Mouse (Mus musculus) cortical plate, adult 2 months (tissue): Measurements from ENCODE around the gene H2-Q1. TPM values are rescaled to one million over a fixed set of nuclear protein-coding genes. Genes with fewer than 3 reads are reported as not detected.
A peak's percentile ranks its signal among the peaks of the same experiment; 100 is the strongest.
"Not testable (repeated sequence)": the region's sequence is repeated elsewhere in the genome, so short reads cannot be mapped to it uniquely, and the experiment has no call there.

ENCODE experiments used
- H3K27ac ChIP-seq: fragments of 200-500 bp; 2 replicates; pipeline ENCODE4 v1.5.1; 2012; ENCODE audit warnings: low read length, control low read depth, inconsistent platforms; ENCODE audit not compliant: insufficient read depth
- H3K4me1 ChIP-seq: fragments of 200-500 bp; 2 replicates; pipeline ENCODE4 v1.6.1; 2011; ENCODE audit warnings: low read length; ENCODE audit not compliant: control insufficient read depth, insufficient read depth
- H3K4me3 ChIP-seq: fragments of 200-500 bp; 2 replicates; pipeline ENCODE4 v1.5.1; 2011; ENCODE audit warnings: mild to moderate bottlenecking, low read length, control low read depth; ENCODE audit not compliant: insufficient read depth
- CTCF ChIP-seq: fragments of 200-500 bp; IDR thresholded peaks from 2 replicates; pipeline ENCODE4 v1.5.1; 2011; ENCODE audit warnings: mild to moderate bottlenecking, control low read depth, low read length; ENCODE audit not compliant: insufficient read depth; ENCODE audit errors: extremely low read depth
- POLR2A ChIP-seq: fragments of 200-500 bp; IDR thresholded peaks from 2 replicates; pipeline ENCODE4 v1.6.1; 2011; ENCODE audit warnings: mild to moderate bottlenecking, low read length, control low read depth; ENCODE audit not compliant: insufficient read depth; ENCODE audit errors: extremely low read depth
- polyA plus RNA-seq: library from polyadenylated mRNA; depleted of rRNA; stranded (reverse); fragments of >200 nt; gene quantifications from 2 replicates; pipeline ENCODE4 v1.2.3, GENCODE M21; 2012; rRNA removed

H2-Q1 gene
- 0.68 and 0.88 TPM in 2 replicates for polyA plus RNA-seq

DNA sequence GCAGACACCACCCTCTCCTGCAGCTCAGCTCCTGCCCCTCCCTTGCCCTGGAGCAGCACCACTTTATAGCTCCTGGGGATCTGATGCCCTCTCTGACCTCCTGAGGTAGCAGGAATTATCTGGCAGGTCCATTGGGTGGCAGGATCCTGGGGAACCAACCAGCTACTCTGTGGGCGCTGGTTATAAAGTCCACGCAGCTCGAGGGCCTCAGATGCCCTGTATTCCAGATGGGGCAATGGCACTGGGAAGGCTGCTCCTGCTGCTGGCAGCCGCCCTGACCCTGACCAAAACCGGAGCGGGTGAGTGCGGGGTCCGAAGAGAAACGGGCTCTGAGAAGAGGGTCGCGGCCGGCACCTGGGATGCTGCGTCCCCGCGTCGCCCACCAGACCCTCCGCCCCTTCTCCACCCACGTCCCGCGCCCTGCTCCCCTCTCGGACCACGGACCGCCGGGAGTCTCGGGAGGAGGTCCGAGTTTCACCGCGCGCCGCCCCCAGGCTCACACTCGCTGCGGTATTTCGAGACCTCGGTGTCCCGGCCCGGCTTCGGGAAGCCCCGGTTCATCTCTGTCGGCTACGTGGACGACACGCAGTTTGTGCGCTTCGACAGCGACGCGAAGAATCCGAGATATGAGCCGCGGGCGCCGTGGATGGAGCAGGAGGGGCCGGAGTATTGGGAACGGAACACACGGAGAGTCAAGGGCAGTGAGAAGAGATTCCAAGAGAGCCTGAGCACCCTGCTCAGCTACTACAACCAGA is at the start of gene H2-Q1:
Gene H2-Q1 (plus strand): TSS at position 79 of the 755 bp plus-strand sequence.
- no peak within 1 kb of the TSS for H3K27ac ChIP-seq
- no peak for TF ChIP-seq POLR2A
- no peak for TF ChIP-seq CTCF
- H3K4me1 ChIP-seq, result no peaks in the 10 kb centered on the region
- H3K4me3 ChIP-seq, result no peak within 1 kb of the TSS

DNA sequence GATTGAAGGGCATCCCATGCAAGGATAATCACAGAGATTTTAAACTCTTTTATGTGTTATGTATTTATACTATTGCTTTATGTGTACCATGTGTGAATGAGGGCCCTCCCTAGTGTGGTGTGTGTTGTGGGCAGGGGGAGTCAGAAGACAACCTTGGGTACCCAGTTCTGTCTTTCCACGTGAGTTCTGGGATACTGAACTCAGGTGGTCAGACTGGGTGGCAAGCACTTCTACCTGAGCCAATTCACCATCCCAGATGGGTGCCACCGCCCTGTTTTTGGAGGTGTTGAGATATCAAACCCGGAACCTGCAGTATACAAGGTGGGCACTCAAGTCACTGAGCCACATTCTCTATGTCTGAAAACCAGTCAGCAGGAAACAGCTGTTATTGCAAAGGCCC is 48.0 kb upstream of the H2-Q1 start:
- TF ChIP-seq POLR2A, result no peak
- TF ChIP-seq CTCF, result no peak
- Histone ChIP-seq H3K4me1 (no peaks in the 10 kb centered on the region), H3K27ac (no peak overlapping the region), H3K4me3 (no peak overlapping the region)

DNA sequence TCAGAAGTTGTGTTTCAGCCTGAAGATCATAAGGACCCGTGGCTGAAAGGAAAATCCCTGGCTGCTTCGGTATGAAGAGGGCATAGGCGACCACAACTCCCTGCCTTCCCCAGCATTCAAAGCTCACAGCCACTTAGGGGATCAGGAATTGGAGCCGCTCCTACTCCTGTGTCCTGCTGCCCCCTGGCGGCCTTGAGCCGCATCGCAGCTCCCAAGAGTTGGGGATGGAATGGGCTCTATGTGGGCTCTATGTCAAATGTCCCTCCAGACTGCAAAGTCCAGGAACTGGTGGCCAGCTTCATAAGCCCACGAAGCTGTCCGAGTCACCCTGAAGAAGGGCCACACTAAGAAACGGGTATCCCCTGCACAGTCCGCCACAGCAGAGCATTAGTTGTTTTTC is 45.4 kb upstream of the H2-Q1 start:
- no peaks in the 10 kb centered on the region for H3K4me1 ChIP-seq
- no peak overlapping the region for H3K4me3 ChIP-seq
- H3K27ac ChIP-seq, result no peak overlapping the region
- no peak for TF ChIP-seq POLR2A
- TF ChIP-seq CTCF, result peak; percentile 83

DNA sequence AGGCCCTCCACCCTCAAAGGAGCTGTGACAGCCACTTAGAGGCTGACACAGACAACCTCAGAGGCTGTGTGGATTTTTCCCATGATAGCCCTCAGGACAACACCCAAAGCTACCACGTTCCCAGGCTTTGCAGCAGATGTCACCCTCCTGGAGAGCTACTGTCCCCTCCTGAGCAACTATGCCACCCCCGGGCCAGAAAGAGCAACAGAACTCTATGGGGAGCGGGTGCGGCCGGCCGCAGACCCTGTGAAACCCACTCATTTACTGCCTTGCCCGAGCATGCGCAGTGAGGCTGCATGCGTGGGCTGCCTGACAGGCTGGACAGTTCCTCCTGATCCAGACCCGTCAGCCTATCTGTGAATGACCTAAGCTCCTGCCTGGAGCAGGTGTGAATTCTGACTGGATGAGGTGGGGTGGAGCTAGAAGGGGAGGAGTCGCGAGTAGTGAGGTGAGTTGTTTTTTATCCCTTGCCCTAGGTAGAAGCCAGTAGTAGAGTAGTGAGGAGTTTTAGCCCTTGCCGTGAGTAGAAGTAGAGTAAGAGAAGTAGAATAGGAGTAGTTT is 43.8 kb upstream of the H2-Q1 start:
- no peak overlapping the region for H3K27ac ChIP-seq
- TF ChIP-seq POLR2A (no peak), CTCF (no peak)
- no peak overlapping the region for H3K4me3 ChIP-seq
- no peaks in the 10 kb centered on the region for H3K4me1 ChIP-seq

DNA sequence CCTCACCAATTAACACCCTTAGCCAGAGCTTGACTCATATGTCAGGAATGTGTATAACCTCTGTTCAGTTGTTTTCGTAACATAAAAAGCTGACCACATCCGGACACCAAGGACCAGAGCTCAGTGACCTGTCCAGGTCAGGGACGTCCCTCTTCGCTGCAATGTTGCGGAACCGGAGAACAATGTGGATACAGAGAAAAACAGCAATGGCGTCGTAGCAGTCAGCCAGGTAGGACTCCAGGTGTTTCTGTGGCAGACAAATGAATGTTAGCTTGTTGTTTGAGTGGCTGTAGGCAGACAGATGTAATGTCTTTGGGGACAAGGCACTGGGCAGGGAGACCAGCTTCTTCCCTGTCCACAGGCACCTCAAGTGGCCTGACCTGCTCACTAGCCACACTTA is 42.2 kb upstream of the H2-Q1 start:
- H3K4me1 ChIP-seq, result no peaks in the 10 kb centered on the region
- TF ChIP-seq POLR2A, result no peak
- no peak for TF ChIP-seq CTCF
- H3K27ac ChIP-seq, result no peak overlapping the region

DNA sequence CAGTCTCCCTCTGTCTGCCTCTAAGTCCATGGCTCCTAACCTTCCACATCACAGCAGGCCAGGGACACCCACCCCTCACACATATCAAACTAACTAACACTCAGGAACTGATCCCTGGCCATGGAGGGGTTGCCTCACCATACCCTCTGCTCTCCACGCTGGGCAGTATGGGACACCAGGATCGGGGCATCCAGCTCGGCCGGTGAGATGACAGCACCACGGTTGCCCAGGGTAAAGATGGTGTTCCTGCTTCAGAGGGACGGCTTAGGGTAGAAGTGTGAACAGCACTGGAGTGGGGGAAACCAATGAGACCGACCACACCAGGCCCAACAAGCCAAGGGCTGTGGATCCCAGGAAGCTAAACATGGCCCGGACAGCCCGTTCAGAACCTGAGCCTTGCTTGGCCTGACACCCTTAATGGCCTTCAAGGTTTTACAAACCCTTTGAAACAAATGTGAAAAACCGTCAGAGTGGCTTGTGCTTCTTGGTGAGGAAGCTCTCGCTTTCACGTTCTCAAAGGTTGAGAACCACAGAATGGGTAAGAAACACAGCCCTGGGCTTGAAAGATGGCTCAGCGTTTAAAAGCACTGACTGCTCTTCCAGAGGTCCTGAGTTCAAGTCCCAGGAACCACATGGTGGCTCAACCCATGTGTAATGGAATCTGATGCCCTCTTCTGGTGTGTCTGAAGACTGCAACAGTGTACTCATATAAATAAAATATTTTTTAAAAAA is 41.1 kb upstream of the H2-Q1 start:
- Histone ChIP-seq H3K4me1 (no peaks in the 10 kb centered on the region), H3K4me3 (no peak overlapping the region), H3K27ac (no peak overlapping the region)
- TF ChIP-seq CTCF, result no peak
- no peak for TF ChIP-seq POLR2A

More for the DNA sequence above, 42.2 kb upstream of the H2-Q1 start:
- no peak overlapping the region for H3K4me3 ChIP-seq

DNA sequence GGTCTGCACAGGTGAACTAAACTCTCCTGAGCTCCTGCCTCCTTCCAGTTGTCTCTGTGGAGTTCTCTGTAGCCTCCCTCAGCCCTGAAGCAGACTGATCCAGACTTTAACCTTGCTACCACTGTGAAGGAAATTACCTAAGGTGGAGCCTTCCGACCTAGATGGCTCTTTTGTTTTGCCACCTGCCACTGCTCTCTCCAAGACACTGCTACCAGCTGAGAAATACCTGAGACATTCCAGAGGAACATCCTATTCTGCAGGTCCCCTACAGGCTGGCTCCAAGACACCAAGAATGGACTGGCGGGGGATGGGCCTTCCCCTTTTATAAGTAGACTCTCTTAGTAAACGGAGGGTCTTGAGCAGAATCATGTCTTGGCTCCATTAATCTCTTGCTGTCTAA is 39.9 kb upstream of the H2-Q1 start:
- no peaks in the 10 kb centered on the region for H3K4me1 ChIP-seq
- H3K4me3 ChIP-seq, result no peak overlapping the region
- TF ChIP-seq POLR2A (no peak), CTCF (no peak)

DNA sequence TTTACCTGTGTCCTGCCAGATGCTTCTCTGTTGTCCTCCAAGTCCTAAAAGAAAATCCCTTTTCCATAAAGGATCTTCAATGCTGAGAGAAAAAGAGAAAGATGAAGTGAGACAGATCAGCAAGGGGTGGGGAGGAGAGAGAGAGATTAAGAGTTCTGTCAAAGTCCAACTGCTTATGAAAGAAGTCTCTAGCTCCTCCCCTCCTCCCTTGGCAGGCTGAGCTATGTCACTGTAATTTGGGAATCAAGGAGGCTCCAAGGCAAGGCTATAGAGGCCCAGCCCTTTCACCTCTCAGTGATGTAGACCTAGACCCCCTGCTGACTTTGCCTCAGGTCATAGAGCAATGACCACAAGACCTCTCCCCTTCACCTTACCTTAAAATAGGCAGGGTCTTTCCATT is 34.8 kb upstream of the H2-Q1 start:
- TF ChIP-seq POLR2A (no peak), CTCF (no peak)
- Histone ChIP-seq H3K27ac (no peak overlapping the region), H3K4me3 (no peak overlapping the region), H3K4me1 (no peaks in the 10 kb centered on the region)

More for the DNA sequence above, 39.9 kb upstream of the H2-Q1 start:
- no peak overlapping the region for H3K27ac ChIP-seq

DNA sequence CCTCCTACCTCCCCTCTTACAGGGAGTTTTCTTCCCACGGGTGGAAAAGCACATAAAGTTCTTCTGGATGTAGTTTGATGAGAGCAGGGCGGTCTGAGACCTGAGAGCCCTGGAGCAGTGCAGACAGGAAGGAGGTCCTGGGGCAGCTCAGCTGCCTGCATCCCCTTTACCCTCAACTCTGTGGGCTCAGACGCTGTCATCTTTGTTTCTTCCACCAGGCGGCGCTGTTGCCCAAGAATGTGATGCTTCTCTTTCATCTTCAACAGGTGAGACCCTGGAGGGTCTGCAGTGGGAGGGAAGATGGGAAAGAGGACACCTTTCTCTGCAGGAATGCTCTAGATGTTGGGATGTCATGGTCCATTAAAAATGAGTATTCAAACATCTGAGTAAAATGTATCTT is 24.4 kb upstream of the H2-Q1 start:
- H3K27ac ChIP-seq, H3K4me1 ChIP-seq, H3K4me3 ChIP-seq: not testable (repeated sequence)
- peak; percentile 51 for TF ChIP-seq CTCF

DNA sequence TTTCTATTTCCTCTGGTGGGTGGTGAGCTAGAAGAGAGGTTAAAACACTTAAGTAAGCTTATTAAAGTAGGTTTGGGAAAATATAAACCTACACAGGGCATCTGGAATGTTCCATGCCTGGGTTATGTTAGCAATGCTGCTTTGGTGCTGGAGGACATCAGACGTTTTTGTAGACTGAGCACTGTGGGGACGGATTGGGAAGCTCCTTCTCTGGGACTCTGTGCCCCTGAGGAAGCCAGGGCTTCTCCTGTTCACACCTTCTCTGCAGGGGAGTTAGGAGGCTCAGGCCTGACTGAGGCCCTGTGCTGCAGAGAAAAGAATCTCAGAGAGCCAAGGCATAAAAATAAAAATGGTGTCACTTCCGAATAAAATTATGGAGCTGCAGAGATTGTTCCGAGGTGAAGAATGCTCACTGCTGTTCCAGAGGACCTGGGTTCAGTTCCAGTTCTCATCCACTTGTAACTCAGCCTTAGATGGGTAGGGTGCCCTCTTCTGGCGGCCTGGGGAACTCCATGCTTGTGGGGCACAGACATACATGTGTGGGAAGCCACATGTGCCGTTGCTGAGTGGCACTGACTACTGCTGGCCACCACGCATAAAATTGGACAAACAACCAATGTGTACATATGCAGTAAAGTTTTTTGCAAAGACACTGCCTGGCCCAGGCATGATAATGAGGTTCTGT is 19.8 kb upstream of the H2-Q1 start:
- not testable (repeated sequence) for H3K4me1 ChIP-seq, H3K27ac ChIP-seq, H3K4me3 ChIP-seq
